Mouse (Mus musculus) thymus, postnatal 36 days (tissue): ENCODE results near the gene Casp7.

Experiments
- DNase-seq, 2 experiments: peaks; one replicate each; pipeline ENCODE4 v3.0.0; 2022; ENCODE audit warnings: mixed read lengths in 2 of 2

Casp7 gene

DNA sequence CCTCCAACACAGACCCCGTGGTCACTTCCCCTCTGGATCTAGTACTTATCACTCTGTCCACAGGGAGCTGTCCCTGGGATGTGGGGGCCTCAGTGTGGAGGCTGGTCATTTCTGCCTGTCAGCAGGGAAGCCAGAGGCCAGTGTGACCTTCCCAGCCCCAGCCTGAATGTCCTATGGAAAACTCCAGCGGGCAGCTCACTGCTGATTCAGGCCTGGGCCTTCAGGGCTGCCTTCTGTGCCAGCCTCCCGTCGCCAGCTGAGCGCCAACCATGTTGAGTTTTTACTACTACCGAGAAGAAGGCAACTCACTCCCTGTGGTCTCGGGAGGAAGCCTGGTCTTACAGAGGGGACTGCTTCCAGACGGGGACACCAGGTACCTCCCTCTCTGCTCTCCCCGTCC is 28.6 kb downstream of the Casp7 start:
- DNase-seq = no peak

DNA sequence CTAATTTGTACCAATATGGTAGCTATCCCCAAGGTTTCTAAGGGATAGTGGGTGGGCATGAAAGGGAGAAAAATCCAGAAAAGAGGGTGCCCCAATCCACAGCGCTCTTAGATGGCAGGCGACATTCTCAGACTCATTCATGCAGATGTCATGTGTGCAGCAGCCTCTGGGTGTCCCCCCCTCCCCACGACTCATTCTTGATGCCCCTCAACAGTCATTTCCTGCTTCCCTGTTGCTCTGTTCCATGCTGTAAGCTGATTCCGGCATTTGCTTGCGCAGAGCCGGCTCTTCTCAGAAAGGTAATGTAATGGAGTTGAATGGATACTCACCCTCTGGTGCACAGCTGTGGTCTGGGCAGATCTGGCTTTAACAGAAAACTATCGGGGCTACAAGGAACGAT is 33.4 kb downstream of the Casp7 start:
- DNase-seq = no peak

- no peak for DNase-seq
Observed at GRCm38 (mm10) chr19:56432706-56433105, 35.8 kb downstream of the Casp7 start.

DNA sequence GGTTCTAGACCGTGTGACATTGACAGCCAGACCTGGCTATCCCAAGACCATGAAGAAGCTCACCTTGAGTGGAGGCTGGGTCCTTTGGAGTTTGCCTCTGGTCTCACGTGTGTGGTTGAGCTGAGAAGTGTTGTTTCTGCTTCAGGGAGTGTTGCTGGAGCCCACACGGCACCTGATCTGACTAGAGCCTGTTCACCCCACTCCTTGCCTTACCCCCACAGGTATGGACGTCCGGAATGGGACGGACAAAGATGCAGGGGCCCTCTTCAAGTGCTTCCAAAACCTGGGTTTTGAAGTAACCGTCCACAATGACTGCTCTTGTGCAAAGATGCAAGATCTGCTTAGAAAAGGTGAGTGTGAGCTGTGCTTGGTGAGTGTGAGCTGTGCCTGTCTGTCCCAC is 36.7 kb downstream of the Casp7 start:
- DNase-seq = no peak

GRCm38 (mm10) chr19:56436380-56436779 is 39.5 kb downstream of the Casp7 start:
- DNase-seq = no peak

GRCm38 (mm10) chr19:56438357-56439071 is 41.6 kb downstream of the Casp7 start:
- no peak for DNase-seq

DNA sequence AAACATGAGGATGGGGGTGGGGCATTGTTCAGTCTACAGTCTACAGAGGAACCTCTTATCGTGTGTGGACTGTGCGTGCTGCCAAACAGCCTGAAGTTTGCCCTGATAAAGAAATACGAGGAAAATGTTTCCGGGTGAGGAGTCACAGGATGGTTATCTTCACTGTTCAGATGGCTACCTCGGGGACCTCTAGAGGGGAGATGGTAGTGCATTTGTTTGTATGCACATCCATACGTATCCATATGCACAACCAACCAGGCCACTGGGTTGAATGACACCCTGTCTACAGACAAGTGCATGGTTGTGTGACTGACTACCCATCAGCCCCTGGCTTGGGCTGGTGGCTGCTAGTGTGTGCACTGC is 42.1 kb downstream of the Casp7 start:
- DNase-seq = no peak

DNA sequence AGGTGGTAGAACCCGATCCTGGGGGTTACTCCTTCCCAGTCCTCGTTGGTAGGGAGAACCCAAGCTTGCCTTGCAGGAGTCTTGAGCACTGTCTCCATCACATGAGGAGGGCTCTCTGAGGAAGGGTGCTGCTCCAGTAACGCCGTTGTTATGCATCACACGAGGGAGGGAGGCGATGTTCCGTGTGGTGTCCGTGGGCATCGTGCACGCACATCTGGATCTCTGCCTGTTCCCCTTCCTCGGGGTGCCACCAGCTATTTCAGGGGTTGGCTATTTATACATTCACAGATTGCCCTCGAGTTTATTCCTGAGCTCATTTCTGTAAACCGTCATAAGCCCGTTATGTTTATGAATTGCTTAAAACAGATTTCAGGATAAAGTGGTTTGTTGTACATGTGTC is 46.5 kb downstream of the Casp7 start:
- no peak for DNase-seq

GRCm38 (mm10) chr19:56448784-56449183 is 51.9 kb downstream of the Casp7 start:
- no peak for DNase-seq

DNA sequence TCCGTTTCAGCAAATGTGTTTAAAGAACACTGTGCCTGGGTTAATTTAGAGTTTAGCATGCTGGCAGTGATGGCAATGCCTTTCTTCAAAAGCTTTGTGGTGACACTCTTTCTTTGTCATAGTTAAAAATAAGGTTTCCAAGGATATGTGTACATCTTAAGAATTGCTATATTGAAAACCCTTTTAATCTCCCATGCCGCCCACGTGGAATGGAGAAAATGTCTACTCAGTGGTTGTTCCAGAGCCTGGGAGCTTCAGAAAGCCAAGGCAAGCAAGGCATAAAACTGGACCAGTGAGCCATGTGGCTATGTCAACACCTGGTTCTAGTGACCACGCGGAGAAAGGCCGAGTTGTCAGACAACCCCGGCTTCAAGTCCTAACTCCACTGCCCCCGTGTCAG is 52.6 kb downstream of the Casp7 start:
- DNase-seq = no peak

GRCm38 (mm10) chr19:56450892-56451291 is 54.0 kb downstream of the Casp7 start:
- no peak for DNase-seq

DNA sequence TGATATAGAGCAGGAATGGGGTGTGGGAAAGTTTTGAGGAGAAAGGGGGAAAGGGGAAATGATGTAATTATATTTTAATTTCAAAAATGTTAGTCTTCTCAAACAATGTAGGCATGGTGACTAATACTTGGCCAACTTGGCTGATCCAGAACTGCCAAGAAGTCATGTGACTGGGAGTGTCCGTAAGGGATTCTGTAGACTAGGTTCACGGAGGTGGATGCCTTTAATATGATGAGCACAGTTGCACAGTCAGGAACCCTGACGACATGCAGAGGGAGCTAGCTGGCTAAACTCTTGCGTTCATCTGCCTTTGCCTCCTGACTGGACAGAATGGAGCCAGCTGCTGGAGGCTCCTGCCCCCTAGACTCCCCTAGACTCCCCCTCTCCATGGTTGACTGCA is 54.9 kb downstream of the Casp7 start:
- no peak for DNase-seq

- DNase-seq = no peak
Observed at GRCm38 (mm10) chr19:56452421-56452820, 55.5 kb downstream of the Casp7 start.

DNA sequence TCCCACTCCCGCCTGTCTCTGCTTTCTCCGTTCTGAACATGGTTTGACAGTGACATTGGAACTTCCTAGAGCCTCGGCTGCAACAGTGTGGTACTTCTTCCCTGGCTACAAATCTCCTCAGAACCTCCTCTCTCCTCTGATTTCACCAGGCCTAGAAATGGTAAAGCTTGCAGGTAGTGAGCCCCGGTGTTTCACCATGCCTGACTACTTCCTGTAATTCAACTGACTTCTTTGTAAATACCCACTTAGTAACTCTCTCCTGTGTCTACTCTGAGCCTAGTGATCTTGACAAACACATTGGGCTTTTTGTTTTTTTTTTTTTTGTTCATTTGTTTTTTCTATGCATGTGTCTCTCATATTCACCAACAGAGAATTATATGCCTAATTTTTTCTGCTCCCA is 57.9 kb downstream of the Casp7 start:
- no peak for DNase-seq

DNA sequence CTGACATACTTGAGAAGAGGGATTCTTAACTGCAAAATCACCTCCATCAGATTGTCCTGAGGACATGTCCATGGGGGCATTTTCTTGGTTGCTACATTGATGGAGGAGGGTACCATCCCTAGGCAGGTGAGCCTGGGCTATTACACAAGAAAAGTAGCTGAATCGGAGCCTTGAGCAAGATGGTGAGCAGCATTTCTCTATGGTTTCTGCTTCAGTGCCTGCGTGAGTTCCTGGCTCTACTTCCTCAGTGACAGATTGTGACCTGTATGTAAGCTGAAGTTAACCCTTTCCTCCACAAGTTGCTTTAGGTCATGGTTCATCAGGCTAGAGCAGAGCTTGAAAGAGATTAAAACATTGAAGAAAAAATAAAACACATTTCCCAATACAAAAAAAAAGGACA is 58.4 kb downstream of the Casp7 start:
- no peak for DNase-seq

DNA sequence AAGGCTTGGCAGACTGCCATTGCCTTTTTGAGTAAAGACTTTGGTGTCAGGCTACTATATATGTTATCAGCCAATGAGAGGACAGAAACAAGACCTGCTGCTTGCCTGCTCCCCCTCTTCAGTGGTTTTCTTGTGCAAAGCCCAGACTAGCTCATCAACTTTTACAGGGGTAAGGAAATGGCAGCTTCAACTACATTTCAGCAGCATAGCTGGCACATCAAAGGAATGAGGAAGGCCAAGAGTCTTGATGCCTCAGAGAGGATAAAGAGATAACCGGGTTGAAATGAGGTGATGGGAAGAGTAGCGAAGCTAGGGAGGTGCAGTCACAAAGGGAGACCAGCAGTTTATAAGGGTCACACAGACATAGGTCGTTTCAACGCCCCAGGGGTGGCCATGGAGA is 60.6 kb downstream of the Casp7 start:
- no peak for DNase-seq

- no peak for DNase-seq
Observed at GRCm38 (mm10) chr19:56459154-56460050, 62.5 kb downstream of the Casp7 start.

- DNase-seq = no peak
Observed at GRCm38 (mm10) chr19:56460241-56460640, 63.3 kb downstream of the Casp7 start.

DNA sequence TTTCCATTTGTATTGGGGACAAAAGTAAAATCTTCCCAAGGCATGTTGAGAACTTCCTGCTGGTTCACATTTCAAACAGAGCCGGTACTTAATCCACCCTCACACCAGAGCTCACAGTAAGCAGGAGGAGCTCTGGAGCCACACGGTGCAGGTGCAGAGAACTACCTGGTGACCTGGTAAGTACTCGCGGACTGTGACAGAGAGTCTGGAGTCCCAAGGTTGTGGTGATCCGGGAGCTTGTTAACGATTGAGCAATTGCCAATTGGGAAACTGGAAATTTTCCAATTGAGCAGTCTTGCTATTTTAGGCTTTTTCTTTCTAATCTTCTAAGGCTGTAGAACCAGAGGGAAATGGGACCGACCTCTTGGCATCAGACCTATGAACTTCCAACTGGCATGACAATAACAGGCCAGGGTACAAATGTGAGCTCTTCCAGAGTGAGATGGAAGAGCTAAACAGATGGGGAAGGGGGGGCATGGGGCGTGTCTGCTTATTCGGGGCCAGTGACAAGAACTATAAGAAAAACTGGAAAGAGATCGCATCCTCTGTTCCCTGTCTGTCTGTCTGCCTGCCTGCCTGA is 64.7 kb downstream of the Casp7 start, which contains the start of gene Plekhs1:
Gene Plekhs1 (plus strand): TSS at position 119 of the 580 bp plus-strand sequence.
- no peak for DNase-seq

DNA sequence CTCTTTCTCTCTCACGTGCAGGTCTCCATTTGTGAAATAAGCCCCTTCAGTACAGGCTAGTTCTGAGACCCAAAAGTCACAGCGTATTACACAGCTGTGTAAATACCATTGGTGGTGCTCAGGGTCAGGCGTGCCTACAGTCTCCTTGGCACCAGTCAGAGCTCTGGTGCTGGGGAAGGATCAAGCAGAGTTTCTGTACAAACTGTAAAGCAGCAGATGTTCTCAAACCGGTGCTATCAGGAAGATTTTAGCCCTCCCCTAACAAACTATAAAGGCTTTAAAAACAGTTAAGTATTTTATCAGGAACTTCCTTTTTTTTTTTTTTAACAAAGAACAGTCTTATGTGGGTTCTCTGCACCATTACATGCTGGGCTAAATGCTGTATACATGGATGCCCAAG is 65.9 kb downstream of the Casp7 start:
- no peak for DNase-seq

DNA sequence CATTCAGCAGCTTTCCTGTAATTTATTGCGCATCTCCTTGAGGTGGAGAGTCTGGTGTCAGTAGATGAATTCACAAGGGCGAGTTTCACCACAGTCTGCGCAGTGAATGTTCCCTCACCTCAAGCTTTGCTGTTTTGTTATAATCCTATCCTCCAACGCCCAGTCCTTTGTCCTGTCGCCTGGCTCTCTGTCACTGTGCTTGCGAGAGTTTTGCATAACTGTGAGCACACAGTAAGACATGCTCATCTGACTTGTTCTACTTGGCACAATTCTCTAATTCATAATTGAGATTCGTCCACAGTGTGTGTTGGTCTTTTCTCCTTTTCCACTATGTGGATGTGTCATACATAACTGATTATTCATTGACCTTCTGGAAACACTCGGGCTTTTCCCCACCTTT is 69.6 kb downstream of the Casp7 start:
- DNase-seq = no peak

GRCm38 (mm10) chr19:56470286-56471020 is 73.5 kb downstream of the Casp7 start:
- no peak for DNase-seq

GRCm38 (mm10) chr19:56471934-56472333 is 75.0 kb downstream of the Casp7 start:
- DNase-seq = no peak
